Mouse (Mus musculus): Measurements from ENCODE around the gene Bola3.

DNA sequence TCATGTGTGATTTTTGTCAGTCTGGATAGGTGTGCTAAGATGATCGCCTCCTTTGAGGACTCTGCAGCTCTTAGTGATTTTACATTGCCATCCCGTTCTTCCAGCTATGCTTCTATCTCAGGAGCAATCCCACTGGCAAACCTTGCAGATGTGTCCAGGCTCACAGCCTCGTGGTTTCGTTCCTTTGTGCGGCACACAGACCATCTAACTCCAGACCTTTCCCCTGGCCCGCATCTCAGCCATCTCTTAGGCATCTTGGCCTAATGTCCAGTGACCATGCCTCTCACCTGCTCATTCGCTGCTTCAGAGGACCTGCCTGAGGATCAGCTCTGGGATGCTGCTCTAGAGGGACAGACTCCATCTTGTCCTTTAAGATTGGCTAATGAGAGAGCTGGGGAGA, 1.2 kb downstream of the Bola3 start:
- no peak for TF ChIP-seq CTCF (IDR thresholded peaks at IDR 0.05; ENCODE audit: low read depth)
- no peak for TF ChIP-seq EP300 (IDR thresholded peaks at IDR 0.05; ENCODE audit: low read depth)

Data from liver, postnatal 0 days (tissue).